Mouse (Mus musculus): ENCODE measurements around the gene Tex12.

The Tex12 gene

GRCm38 (mm10) chr9:50561145-50561917 is at the start of gene Tex12:
TSS of gene Tex12 (minus strand) at chr9:50561325.
- DNase-seq (ENCODE audit: low read depth in 1 of 2, low spot score in 2 of 2): no peak

DNA sequence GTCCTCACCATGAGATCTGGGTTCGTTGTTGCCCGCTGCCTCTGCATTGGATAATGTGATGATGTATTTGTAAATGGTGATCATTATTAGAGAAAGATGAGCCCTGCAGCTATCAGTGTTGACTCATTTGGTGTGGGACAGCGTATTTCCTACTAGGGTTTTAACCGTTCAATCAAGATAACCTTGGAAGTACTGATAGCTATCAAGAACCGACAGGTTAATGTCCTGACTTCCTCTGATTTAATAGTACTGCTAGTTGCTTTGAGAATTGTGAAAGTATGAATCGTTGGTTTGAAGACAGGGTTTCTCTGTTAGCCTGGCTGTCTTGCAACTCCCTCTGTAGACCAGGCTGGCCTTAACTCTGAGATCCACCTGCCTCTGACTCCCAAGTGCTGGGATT is 43.2 kb upstream of the Tex12 start:
- no peak for DNase-seq (ENCODE audit: low read depth in 1 of 2, low spot score in 2 of 2)

DNA sequence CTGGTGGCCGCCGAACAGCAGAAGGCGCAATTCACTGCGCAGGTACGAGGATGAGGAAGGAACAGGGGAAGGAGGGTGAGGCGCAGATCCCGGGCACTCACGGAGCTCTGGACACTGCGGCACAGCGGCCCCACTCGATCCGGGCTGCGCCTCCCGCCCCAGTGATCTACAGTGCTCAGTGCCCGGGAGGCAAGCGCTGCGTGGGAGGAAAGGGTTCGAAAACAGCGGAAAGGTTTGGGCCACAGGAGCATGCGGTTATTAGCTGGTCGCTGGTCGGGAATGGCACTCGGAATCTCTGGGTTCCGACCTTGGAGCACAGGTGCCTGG is 42.8 kb upstream of the Tex12 start:
- DNase-seq (ENCODE audit: low read depth in 1 of 2, low spot score in 2 of 2): no peak

DNA sequence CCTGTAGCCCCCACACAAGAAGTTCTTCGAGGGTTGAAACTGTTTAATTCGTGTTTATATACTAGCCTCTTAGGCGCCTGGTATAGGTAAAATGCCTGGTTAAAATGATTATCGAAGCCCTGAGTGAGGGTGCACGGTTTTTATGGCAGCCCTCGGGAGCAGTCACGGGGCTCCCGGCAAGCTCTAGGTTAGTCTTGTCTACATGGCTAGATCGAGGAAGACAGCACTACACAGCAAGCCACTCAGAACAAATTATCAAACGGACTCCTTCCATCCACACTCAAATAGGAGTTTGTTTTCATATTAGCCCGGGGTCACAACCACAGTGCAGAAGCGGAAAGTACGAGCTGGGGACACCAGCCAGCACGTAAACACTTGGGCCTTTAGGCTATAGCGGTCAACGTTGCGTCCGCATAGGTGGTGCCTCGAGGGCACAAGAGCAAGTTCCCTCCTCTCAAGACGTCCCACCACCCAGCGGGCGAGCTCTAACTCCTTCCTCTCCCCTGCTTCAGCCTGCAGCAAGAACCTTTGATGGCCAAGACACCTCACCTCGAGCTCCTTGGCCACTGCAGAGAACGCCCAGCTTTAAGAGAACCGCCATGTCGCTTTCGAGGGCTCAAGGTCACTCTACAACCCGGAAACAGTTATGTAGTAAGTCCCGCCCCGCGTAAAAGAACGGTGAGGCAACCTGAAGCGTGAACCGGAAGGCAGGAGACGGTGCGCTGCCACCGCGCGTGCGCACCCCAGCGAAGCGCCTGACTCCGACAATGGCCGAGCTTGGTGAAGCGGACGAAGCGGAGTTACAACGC is 42.3 kb upstream of the Tex12 start, which contains the start of the genes Sdhd and Timm8b:
Gene Sdhd, minus strand, starts transcription at position 624 of the 809 bp plus-strand sequence.
Gene Timm8b, plus strand, starts transcription at position 722 of the 809 bp plus-strand sequence.
- peak; percentile 89 to 90 for DNase-seq (ENCODE audit: low read depth in 1 of 2, low spot score in 2 of 2)

- DNase-seq (ENCODE audit: low read depth in 1 of 2, low spot score in 2 of 2): no peak
Observed at GRCm38 (mm10) chr9:50602055-50602845, 41.1 kb upstream of the Tex12 start.

GRCm38 (mm10) chr9:50601536-50601935 is 40.4 kb upstream of the Tex12 start:
- DNase-seq (ENCODE audit: low read depth in 1 of 2, low spot score in 2 of 2): no peak

GRCm38 (mm10) chr9:50596973-50597372 is 35.8 kb upstream of the Tex12 start:
- no peak for DNase-seq (ENCODE audit: low read depth in 1 of 2, low spot score in 2 of 2)

GRCm38 (mm10) chr9:50594794-50595417 is 33.8 kb upstream of the Tex12 start:
- DNase-seq (ENCODE audit: low read depth in 1 of 2, low spot score in 2 of 2): no peak

- peak in 1 of 2 experiments; percentile 36 for DNase-seq (ENCODE audit: low read depth in 1 of 2, low spot score in 2 of 2)
Observed at GRCm38 (mm10) chr9:50593544-50593943, 32.4 kb upstream of the Tex12 start.

GRCm38 (mm10) chr9:50592955-50593354 is 31.8 kb upstream of the Tex12 start:
- peak; percentile 37 to 48 for DNase-seq (ENCODE audit: low read depth in 1 of 2, low spot score in 2 of 2)

- peak; percentile 50 to 54 for DNase-seq (ENCODE audit: low read depth in 1 of 2, low spot score in 2 of 2)
Observed at GRCm38 (mm10) chr9:50590856-50591518, 29.9 kb upstream of the Tex12 start.

DNA sequence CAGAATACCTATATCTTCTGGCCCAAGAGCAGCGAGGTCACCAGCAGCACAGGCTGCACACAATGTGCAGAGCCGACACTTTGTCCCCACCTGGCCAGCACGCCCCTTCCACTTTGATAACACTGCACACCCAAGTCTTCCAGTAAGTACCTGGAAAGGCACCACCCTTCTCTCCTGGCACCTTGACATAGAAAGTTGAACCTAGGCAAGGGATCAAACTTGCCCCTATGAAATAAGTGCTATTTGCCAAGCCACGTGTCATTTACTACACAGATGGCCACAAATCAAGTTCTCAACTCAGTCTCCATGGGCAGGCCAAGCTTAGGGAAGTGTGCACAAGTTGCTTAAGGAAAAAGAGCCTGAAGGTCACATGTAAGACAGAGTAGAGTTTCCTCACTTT is 25.8 kb upstream of the Tex12 start:
- no peak for DNase-seq (ENCODE audit: low read depth in 1 of 2, low spot score in 2 of 2)

GRCm38 (mm10) chr9:50585145-50585818 is 24.2 kb upstream of the Tex12 start:
- DNase-seq (ENCODE audit: low read depth in 1 of 2, low spot score in 2 of 2): no peak

DNA sequence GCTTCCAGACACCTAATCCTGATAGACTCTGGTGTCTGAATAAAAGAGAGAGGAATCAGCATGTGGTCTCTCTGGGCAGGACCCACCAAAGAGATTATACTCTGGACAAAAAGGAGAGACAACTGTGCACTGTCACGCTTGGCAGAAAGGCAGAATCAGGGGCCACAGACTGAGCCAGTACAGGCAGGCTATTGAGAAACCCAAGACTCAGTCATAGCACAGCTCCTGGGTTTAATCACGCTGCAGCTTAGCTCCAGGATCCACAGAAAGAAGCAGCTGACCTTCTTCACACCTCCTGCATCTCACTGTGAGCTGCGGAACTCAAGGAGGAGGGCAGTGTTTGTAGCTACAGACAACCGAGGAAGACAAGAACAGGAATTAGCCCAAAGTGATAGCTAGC is 19.2 kb upstream of the Tex12 start:
- no peak for DNase-seq (ENCODE audit: low read depth in 1 of 2, low spot score in 2 of 2)

DNA sequence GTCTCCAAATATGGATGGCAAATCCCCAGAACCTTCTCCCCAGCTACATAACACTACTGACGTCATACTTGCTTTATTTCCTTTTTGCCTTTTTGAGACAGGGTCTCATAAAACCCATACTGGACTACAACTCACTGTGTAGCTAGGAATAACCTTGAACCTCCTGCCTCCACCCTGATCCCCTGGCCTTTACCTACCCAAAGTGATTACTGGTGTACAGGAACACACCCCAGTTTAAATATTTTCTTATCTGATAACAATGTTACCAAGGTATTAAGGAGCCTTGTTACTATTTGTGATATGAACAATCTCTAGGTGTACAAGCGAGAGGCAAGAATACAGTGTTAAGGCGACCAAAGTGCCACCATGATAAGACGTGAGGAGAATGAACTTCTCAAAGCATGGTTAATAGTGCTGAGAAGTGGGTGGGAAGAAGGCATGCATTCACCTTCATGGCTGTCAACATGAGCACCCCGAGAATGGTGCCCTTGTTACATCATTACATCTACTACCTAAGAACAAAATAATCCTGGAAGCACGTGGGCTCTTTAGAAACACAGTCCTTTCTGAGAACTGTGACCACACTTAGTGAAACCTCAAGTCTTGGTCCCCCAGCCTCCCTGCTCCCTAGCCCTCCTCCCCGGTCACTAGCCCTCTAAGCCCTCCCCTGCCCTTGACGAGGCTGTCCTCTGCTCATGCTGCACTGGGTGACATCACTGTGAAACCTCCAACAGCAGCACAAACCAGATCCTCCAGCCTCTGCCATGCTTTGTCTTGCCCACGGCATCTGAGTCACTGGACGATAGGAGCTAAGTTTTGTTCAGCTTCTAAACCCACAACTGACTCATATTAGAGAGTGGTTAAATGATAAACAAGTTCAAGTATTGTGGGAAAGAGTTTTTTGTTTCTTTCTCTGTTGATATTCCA is 8.7 kb upstream of the Tex12 start:
- DNase-seq (ENCODE audit: low read depth in 1 of 2, low spot score in 2 of 2): no peak

DNA sequence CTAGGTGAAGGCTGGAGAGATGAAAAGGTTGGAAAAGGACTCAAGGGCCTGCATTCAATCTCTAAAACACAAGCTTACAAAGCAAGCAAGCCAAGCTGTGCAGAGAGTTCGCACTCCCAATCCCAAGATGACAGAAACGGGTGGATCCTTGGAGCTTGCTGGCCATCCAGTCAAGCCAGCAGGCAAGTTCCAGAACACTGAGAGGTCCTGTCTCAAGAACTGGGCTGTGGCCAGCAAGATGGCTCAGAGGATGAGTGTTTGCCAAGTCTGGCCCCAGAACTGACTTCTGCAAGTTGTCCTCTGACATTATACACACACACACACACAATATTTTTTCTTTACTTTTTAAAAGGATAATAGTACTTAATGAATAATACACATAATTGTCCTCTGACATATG is 6.8 kb upstream of the Tex12 start:
- no peak for DNase-seq (ENCODE audit: low read depth in 1 of 2, low spot score in 2 of 2)

GRCm38 (mm10) chr9:50567372-50567771 is 6.2 kb upstream of the Tex12 start:
- DNase-seq (ENCODE audit: low read depth in 1 of 2, low spot score in 2 of 2): no peak

- no peak for DNase-seq (ENCODE audit: low read depth in 1 of 2, low spot score in 2 of 2)
Observed at GRCm38 (mm10) chr9:50565940-50566339, 4.8 kb upstream of the Tex12 start.

- no peak for DNase-seq (ENCODE audit: low read depth in 1 of 2, low spot score in 2 of 2)
Observed at GRCm38 (mm10) chr9:50565173-50565572, 4.0 kb upstream of the Tex12 start.
